Mouse (Mus musculus) thymus, adult 2 months (tissue): Measurements from ENCODE around the gene Adcyap1r1.

ENCODE experiments used
- CTCF ChIP-seq: fragments of 200-500 bp; IDR thresholded peaks from 2 replicates; pipeline ENCODE4 v1.5.1; 2012; ENCODE audit warnings: mild to moderate bottlenecking, control low read depth, low read length, moderate library complexity, borderline replicate concordance; ENCODE audit not compliant: control insufficient read depth, poor library complexity, insufficient read depth; ENCODE audit errors: extremely low read depth
- POLR2A ChIP-seq: fragments of 200-500 bp; IDR thresholded peaks from 2 replicates; pipeline ENCODE4 v1.6.1; 2012; ENCODE audit warnings: mild to moderate bottlenecking, low read length, control low read depth, moderate library complexity; ENCODE audit not compliant: control insufficient read depth, poor library complexity, insufficient read depth; ENCODE audit errors: extremely low read depth

DNA sequence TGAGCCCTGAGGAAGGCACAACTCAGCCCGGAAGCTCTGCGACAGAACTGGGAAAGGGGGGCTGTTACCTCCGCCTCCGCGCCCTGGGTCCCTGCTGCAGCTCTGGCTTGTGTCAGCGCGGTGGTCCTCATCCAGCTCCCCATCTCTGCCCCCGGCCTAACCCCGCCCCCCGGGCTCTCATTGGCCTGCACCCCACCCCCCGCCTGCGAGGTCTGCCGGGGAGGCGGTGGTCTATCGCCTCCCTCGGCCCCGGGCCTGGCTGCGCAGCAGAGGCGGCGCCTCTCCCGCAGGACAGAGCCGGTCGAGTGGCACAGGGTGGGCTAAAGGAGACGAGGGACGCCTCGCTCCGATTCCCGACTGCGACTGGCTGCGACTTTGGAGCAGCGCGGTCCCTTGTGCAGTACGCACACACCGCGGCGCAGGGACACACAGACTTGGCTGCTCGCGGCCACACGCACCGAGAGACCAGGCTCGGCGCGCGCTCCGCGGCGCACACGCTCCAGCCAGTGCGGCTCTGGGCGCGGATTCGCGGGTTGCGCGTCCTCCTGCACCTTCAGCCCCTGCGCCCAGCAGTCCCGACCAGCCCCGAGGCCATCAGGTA lies at the start of gene Adcyap1r1:
- TF ChIP-seq POLR2A, result no peak
- TF ChIP-seq CTCF, result no peak
